Mouse (Mus musculus) left cerebral cortex, postnatal 25 days (tissue): ENCODE data around the gene Iqcf5. TPM values are rescaled to one million over a fixed set of nuclear protein-coding genes. Genes with fewer than 3 reads are reported as not detected.
A peak's percentile ranks its signal among the peaks of the same experiment; 100 is the strongest.
"Not testable (repeated sequence)": the region's sequence is repeated elsewhere in the genome, so short reads cannot be mapped to it uniquely, and the experiment has no call there.

ENCODE experiments used
- DNase-seq, 2 experiments: peaks; one replicate each; pipeline ENCODE4 v3.0.0; 2022; ENCODE audit warnings: low spot score in 2 of 2, mixed read lengths in 1 of 2
- intact Hi-C: fragments of 180-260 bp; cut with DNase I; formaldehyde crosslinking; loops from one replicate; pipeline ENCODE4 v1.15.1; 2025
- total RNA-seq, 2 experiments: library from RNA; stranded (reverse); gene quantifications; 2 replicates each; pipeline ENCODE4 v1.2.3; 2021

Iqcf5 gene
- total RNA-seq, 2 experiments from 2014 or later = not detected

DNA sequence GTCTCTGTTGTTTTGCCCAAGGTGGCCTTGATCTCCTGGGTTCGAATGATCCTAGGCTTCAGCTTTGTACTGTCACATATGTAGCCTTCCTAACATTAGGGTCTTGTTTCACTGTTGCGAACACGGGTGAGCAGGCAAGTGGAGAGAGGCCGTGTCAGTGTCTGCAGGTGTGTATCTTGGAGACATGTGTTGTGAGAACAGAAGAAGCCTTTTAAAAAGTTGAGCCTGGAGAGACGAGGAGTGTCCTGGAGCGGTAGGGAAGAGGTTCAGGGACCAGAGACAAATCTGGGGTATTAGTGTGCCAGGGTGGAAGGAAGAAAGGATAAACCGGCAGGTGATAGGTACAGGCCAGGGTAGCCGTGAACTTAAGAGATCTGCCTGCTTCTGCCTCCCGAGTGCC lies 36.3 kb upstream of the Iqcf5 start:
- intact Hi-C loops = loop anchor here (5.0 kb wide), 1 partner anchor 111 kb away; the partner anchor contains the start of gene Dusp7

DNA sequence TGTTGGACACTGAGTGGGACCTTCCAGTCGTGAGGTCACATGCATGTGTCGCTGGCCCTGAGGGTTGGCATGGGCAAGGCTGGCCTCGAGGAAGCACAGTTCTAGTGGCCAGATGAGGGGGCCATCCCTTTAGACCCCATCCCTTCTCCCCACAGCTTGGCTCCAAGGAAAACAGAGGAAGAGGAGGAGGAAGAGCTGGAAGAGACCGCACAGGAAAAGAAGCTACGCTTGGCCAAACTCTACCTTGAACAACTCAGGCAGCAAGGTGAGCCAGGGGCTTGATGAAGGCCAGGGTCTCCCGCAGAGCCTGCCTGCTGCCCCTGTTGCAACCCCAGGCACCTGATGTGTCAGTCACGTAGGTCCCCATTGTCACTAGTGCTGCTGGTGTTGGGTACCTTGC lies 33.8 kb upstream of the Iqcf5 start:
- intact Hi-C loops = no loop called here
- no peak for DNase-seq

More for the DNA sequence above, 36.3 kb upstream of the Iqcf5 start:
- no peak for DNase-seq

DNA sequence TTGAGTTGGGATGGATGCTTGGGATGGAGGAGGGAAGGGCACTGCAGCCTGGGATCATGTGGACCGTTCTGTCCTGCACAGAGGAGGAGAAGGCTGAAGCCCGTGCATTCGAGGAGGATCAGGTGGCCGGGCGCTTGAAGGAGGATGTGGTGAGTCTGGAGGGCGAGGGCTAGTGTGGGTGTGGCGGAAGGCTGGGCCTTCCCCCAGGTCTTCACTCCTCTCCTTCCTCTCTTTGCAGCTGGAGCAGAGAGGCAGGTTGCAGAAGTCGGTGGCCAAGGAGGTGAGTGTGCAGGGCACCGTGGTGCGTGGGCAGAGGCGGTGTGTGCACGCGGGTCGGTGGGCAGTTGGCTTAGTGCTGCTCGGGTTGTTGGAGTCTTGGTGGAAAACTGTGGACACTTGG lies 33.3 kb upstream of the Iqcf5 start:
- intact Hi-C loops = no loop called here
- DNase-seq = no peak

DNA sequence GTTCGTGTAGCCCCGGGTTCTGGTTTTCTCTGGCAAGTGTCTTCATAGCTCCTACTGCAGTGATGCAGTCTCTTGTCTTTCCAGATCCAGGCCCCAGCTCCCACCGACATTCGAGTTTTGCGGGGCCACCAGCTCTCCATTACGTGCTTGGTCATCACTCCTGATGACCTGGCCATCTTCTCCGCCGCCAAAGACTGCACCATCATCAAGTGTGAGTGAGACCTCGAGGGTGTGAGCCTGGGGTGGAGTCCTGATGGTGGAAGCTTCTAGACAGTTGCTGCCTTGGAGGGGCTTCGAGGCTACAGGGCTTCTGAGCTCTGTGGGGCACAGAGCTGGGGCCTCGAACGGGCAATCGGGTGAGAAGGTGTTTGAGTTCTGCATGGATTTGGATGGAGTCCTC lies 32.7 kb upstream of the Iqcf5 start:
- no peak for DNase-seq
- intact Hi-C loops = no loop called here

DNA sequence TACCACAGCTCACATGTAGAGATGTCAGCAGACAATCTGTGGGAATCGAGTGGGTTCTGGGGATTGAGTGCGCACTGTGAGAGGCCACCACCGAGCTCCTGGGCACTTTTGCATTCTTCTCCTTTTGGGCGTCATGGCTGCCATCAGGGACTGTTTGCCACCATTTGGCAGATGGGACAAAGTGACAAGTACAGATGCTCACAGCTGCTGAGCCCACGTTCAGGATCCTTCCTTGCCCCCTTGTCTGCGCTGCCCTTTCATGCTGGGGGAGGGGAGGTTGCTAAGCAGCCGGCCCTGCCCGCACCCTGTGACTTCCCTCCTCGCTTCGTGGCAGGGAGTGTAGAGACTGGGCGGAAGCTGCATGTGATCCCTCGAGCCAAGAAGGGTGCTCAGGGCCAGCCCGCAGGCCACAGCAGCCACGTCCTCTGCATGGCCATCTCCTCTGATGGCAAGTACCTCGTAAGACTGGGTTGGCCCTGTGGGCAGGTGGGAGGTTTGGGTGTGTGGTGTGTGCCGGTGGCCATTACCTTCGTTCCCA lies 31.7 kb upstream of the Iqcf5 start:
- intact Hi-C loops = no loop called here
- DNase-seq = no peak

DNA sequence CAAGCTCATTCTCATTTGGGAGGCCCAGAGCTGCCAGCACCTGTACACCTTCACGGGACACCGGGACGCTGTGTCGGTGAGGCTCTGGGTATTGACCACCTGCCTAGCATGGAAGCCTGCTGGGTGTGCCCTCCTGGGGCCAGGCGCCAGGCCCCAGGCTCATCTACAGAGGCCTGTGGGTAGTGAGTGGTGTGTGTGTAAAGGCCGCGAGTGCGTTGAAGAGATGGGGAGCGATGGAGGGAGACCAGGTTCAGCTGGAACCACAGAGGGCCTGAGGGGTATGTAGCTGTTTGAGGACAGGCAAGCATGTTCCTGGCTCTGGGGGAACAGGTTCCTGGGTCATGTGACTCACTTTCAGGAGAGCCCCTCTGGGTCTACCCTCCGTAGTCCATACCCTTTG lies 31.2 kb upstream of the Iqcf5 start:
- DNase-seq = no peak
- intact Hi-C loops = no loop called here

DNA sequence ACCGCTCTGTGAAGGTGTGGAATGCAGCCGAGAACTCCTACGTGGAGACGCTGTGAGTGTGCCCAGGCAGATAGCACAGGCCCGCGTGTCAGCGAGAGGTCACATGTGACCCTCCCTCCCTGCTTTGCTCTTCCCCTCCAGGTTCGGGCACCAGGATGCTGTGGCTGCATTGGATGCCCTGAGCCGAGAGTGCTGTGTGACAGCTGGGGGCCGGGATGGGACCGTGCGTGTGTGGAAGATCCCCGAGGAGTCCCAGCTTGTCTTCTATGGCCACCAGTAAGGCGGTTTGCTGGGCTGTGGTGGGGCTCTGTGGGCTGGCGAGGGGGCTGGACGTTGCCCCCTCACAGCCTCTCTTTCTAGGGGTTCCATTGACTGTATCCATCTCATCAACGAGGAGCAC lies 30.8 kb upstream of the Iqcf5 start:
- DNase-seq = no peak
- intact Hi-C loops = no loop called here

DNA sequence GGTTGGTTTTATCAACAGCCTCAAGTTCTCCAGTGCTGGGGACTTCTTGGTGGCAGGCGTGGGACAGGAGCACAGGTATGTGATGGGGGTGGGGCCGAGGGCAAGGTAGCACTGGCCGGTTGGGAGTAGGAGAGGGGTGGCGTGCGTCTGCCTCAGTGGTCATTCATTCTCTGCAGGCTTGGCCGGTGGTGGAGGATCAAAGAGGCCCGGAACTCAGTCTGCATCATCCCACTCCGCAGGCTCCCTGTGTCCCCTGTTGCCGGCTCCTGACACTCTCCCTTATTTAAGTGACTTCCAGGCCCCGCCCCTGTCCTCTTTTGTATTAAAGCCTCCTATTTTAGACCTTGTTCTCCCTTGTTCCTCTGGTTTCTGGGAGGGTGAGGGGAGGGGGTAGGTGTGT lies 29.3 kb upstream of the Iqcf5 start:
- no peak for DNase-seq
- intact Hi-C loops = no loop called here

DNA sequence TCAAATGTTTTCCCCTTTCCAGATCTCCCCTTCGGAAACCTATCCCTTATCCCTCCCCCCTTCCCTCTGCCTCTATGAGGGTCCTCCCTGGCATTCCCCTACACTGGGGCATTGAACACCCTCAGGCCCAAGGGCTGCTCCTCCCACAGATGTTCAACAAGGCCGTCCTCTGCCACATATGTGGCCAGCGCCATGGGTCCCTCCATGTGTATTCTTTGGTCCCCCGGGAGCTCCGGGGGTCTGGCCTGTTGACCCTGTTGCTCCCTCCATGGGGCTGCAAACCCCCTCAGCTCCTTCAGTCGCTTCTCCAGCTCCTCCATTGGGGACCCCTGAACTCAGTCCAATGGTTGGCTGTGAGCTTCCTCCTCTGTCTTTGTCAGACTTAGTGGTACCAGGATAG lies 26.8 kb upstream of the Iqcf5 start:
- intact Hi-C loops, DNase-seq: not testable (repeated sequence)

DNA sequence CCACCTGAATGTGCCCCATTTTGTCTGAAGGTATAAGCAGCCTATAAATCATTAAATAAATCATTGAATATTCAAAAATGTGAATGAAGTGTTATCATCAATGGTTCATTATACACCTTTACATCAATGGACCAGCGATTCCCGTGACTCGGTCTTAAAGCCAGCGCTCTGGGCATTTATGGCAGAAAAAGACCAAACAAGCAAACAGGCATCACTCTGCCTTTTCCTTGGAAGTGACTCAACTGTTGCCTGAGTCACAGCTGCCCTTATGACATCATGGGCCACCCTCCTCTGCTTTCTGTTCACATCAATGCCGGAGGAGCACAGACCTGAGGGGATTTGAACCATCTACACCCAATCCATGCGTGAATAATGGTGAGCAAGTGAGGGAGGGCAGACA lies 14.7 kb upstream of the Iqcf5 start, which contains the start of gene Iqcf1:
Gene Iqcf1 (plus strand): TSS at position 301 of the 400 bp plus-strand sequence.
- intact Hi-C loops = loop anchor here (10.0 kb wide), 1 partner anchor 305 kb away; no protein-coding TSS in a partner anchor

DNA sequence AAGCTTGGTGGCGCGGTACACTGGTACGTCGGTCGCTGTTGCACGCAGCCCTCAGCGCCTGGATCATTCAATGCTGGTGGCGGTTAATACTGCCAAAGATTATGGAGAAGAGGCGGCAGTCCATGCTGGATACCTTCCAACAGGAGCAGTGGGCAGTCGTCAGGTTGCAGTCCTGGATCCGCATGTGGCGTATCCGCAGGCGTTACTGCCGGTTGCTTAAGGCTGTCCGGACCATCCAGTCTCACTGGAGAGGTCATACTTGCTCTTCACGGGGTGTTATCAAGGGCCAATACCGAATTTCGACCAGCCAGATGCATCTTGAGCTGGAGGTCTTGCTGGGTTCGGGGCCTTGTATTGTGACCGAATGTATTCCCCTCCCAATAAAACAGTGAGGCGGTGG lies 12.5 kb upstream of the Iqcf5 start:
- intact Hi-C loops = loop anchor here (10.0 kb wide), 1 partner anchor 303 kb away; no protein-coding TSS in a partner anchor
- no peak for DNase-seq

More for the DNA sequence above, 14.7 kb upstream of the Iqcf5 start, which contains the start of gene Iqcf1:
- no peak for DNase-seq

DNA sequence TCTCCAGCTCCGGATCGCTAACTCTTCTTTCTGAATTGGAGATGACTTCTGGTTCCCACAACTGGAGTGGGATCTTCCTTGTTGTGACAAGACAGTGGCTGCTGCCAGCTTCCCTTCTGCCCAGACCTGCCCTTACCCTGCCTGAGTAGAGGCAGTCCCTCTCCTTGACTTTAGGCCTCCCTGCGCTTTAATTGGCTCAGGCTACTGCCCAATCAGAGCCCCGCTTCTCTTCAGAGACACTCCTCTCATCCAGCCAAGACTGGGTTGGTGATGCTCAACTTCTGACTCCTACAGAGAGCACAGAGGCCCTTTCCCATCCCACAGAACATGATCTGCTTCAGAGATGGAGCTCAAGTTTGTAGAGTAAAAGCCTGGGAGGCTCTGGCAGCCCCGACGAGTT lies 10.1 kb upstream of the Iqcf5 start:
- intact Hi-C loops = loop anchor here (10.0 kb wide), 1 partner anchor 301 kb away; no protein-coding TSS in a partner anchor
- DNase-seq = no peak

DNA sequence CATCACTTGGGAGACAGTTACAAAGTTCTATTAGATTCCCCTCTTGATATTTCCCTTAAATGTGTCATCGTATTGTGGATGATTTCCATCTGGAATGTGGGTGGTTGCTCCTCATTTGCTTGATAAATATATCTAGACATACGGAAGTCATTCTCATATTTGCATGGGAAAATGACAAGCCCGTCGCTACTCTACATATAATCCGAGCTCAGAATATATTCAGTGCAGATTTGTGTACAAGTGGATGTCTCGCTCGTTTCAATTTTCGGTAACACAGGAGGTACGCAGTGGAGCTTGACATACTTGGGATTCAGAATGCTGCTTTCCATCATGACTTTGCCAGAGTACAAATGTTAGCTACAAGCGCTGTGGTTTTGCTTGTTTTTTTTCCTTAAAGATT lies 5.0 kb upstream of the Iqcf5 start:
- intact Hi-C loops = loop anchor here (10.0 kb wide), 1 partner anchor 295 kb away; no protein-coding TSS in a partner anchor
- peak; percentile 11 to 56 for DNase-seq

DNA sequence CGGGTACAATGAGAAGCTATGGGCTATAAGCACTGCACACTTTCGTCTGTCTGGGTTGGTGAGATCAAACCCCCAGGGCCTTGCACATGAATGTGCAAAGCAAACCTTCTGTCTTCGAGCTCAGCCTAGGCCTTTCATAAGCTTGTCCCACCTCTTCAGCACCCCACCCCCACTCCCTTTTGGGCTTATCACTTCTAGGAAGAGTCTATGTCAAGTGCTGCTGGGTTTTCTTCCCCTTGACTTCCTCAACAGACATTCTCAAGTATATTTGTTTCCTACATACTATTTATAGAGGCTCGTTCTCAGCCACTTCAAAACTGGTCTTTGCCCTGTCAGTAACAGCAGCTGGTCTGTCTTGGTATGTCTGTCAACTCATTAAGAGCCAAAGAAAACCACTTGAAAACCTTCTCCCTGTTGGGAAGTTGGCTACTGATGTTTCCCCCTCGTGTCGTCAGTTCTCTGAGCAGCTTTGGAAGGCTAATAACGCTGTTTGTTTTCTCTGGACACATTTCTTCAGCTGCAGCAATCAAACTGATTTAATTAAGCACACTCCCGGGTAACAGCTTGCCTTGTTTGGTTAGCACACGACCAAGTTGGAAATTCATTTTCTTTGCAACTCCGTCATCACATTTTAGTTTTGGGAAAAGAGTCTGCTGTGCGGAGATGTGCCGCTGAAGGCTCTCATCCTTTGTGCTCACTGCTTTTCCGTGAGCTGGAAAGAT lies 1.5 kb upstream of the Iqcf5 start:
- DNase-seq = peak; percentile 11 to 28
- intact Hi-C loops = no loop called here

DNA sequence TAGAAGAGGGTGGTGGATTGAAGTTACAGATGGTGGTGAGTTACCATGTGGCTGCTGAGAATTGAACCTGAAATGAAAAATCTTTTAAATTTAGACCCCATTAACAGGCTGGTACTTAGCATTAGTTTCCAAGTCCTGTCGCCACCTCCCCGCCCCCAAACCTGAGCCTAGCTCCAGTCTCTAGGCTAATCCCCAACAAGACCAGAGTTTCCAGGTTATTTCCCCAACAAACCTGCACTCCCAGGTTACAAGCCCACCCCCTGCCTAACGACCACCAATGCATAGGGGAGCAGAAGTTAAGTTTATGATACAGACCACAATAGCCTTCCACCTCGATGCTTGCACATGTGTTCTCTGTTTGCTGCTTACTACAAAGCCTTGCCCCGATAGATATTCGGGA lies 807 bp upstream of the Iqcf5 start:
- DNase-seq = no peak
- intact Hi-C loops = no loop called here

DNA sequence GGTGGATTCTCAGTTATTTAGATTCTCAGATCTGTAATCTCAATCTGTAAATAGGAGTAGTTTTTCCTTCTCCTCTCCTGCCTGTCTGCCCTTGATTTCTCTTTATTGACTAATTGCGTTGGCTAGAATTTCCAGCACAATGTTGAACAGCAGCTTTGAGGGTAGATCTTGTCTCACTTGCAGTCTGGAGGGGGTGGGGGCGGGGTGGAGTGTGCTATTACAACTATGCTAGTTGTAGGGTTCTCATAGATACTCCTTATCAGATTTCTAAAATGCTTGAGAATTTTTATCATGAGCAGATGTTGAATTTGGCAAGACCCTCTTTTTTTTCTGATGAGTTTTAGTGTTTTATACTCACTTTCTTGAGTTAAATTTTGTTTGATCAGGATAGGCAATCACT lies 5.1 kb downstream of the Iqcf5 start:
- intact Hi-C loops = no loop called here
- DNase-seq = no peak

DNA sequence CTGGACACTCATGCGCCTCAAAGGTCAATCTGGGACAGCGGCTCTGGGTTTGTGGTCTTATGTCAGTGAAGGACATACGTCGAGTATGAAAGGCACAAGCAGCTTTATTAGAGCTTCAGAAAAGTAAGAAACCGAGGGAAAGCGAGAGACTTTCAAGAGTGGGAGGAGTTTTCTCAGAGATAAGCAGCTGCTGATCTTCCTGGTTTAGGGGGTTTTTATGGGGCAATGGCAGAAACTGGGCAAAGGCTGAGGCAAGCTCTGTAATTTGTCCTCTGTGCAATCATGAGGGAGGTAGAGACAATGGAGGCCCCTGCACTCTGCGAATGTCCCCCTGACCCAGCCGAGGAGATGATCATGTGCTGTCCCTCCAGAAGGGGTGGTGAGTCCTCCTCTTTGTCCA lies 5.5 kb downstream of the Iqcf5 start:
- intact Hi-C loops = no loop called here

DNA sequence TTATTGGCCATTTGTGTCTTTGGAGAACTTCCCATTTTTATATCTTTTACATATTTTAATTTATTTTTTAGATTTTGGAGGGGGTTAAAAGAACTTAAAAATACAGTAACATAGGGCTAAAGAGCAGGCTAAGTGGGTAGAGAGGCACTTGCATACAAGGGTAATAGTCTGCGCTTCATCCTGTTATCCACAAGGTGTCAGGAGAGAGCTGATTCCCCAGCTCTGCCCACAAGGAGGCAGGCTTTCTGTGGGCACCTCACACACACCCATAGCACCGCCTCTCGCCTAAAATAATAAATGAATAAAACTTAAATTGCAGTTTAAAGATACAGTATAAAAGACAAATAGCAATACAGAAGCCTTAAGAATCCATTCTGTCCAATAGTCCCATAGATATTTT lies 17.5 kb downstream of the Iqcf5 start:
- intact Hi-C loops = loop anchor here (5.0 kb wide), 2 partner anchors 65 to 110 kb away; no protein-coding TSS in a partner anchor
- peak; percentile 26 to 60 for DNase-seq

More for the DNA sequence above, 5.5 kb downstream of the Iqcf5 start:
- no peak for DNase-seq

DNA sequence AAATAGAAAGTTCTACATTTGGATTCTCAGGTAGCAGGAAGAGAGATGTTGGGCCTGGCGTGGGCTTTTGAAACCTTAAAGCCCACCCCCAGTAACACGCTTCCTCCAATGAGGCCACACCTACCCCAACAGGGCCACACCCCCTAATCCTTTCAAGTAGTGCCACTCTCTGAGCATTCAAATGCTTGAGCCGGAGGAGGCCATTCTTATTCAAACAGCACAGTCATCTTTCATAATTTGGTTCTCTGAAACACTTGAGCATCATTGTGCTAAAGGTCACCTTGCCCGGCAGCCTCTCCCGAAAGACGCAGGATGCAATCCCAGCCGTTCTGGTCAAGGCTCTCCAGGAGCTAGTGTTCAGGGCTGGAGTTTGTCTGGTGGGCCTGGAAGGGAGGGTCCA lies 19.9 kb downstream of the Iqcf5 start:
- no peak for DNase-seq
- intact Hi-C loops = loop anchor here (5.0 kb wide), 2 partner anchors 63 to 108 kb away; no protein-coding TSS in a partner anchor

DNA sequence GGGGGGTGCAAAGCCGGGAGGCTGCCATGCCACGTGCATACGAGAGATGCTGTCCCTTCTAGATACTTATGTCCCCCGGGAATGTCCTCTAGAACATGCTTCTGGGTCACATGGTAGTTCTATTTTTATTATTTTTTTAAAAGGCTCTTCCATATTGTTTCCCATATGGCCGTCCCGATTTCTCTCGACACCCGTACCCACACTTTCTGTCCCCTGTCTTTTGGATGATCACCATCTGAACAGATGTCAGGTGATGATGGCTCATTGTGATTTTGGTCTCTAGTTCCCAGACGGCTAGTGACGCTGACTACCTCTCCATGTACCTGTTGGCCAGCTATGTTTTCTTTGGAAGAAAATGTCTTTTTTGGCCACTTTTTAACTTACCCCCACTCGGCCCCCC lies 20.6 kb downstream of the Iqcf5 start:
- intact Hi-C loops = loop anchor here (5.0 kb wide), 3 partner anchors 47 to 107 kb away; no protein-coding TSS in a partner anchor
- DNase-seq = peak; percentile 11 to 81

DNA sequence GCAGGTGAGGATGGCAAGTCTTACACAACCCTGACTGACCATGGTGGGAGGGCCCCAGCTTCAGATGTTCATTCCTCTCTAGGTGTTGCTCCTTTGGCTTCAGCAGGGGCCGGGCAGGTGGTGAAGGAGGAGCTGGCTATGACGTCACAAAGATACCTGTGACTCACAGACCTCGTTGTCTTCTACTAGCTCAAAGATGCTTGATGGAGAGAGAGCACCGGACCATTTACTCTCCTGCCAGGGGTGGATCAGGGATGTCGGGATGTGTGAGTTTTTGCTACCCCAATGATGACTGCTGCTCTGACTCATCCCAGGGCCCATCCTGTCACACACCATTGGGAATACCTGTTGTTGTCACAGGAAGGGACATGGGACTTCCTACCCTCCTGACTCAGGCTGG lies 47.2 kb downstream of the Iqcf5 start, which contains the start of gene Iqcf3:
Gene Iqcf3 (minus strand): TSS at position 101 of the 400 bp plus-strand sequence.
- DNase-seq = no peak
- intact Hi-C loops = no loop called here
